Mouse (Mus musculus): Measurements from ENCODE around the gene Dgki.

- TF ChIP-seq CTCF (IDR thresholded peaks at IDR 0.05; ENCODE audit: low read depth) (no peak), EP300 (IDR thresholded peaks at IDR 0.05; ENCODE audit: low read depth) (no peak)
These were observed 469.5 kb downstream of the Dgki start for GRCm38 (mm10) chr6:36830371-36830925.
